Mouse (Mus musculus): ENCODE results near the gene Lrrc47. TPM values are rescaled to one million over a fixed set of nuclear protein-coding genes. Genes with fewer than 3 reads are reported as not detected.

The Lrrc47 gene
- total RNA-seq, 2 experiments from 2014 or later: 48.9 to 49.8 TPM

DNA sequence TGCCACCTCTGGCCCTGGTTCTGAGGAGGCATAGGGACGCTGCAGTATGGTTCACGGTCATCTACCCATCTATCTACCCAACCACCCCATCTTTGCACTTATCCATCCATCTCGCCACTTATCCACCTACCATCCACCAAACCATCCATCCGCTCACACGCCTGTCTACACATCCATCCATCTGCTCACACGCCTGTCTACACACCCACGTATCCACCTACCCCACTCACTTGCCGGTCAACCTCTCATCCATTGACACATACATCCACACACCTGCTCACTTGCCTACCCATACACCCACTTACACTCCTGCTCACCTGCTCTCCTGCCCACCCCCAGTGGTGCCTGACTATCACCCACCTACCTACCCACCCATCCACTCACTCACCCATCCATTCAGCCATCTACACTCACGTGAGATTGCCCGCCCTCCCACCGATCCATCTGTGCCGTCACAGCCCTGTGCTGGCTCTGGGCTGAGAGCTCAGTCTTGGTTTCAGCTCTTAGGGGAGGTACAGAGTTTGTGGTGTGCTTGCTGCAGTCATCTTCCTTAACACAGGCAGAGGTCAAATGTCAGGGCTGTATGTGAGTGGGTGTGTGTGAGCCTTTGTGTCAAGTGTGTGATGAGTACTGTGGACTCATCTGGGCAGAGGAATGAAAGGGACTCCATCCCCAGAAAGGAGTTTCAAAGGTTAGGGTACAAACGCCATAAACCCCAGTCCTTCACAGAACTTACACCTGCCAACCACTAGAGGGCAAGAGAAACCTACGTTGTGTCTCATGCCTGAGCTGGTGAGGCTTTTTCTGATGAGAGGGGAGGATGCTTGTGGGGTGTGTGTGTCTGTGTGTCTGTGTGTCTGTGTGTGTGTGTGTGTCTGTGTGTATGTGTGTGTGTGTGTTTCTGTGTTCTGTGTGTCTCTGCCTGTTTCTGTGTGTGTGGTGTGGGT is 53.6 kb downstream of the Lrrc47 start:
- peak; percentile 41 to 63 for DNase-seq (ENCODE audit: low spot score in 2 of 2)
- intact Hi-C loops (cut with DNase I): loop anchor here (5.0 to 10.0 kb wide), 4 partner anchors 42 to 230 kb away; no protein-coding TSS in a partner anchor

DNA sequence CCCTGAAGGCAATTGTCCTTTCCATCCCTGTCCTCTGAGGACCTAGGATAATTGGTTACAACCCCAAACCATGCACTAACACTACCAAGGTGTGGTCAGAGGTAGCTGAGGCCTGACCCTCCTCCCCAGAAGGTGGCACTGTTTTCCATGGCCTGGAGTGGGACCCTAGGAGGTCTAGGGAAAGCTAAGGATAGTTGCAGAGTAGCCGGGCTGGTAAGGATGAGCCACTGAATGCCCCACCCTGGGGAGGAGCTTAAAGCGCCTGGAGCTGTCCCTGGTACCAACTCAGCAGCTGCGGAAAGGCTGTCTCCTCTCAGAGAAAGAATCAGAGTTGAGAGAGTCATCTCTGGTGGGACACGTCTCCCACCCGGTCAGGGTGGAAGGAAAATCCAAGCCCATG is 59.4 kb downstream of the Lrrc47 start:
- intact Hi-C loops (cut with DNase I): no loop called here
- no peak for DNase-seq (ENCODE audit: low spot score in 2 of 2)

Other genes starting within 250 kb of the Lrrc47 start
- 10 to 100 TPM; 22.1 to 23.2 TPM for gene A430005L14Rik, start 54.5 kb upstream of the Lrrc47 start, total RNA-seq (2021)
- gene Dffb, start 36.6 kb upstream of the Lrrc47 start, total RNA-seq (2021): 10 to 100 TPM; 12.6 to 13.3 TPM
- 10 to 100 TPM; 27.3 to 28.8 TPM for gene Cep104, start 36.5 kb upstream of the Lrrc47 start, total RNA-seq (2021)
- 1 to 10 TPM; 4.5 to 4.9 TPM for gene Smim1, start 14.5 kb downstream of the Lrrc47 start, total RNA-seq (2021)
- gene Ccdc27, start 30.9 kb downstream of the Lrrc47 start, total RNA-seq (2021): under 1 TPM; 0.26 to 0.32 TPM
- under 1 TPM; 0.48 to 0.95 TPM for gene Trp73, start 128.5 kb downstream of the Lrrc47 start, total RNA-seq (2021)
- gene Wrap73, start 130.6 kb downstream of the Lrrc47 start, total RNA-seq (2021): 10 to 100 TPM; 28.1 to 28.7 TPM
- gene Tprgl, start 148.9 kb downstream of the Lrrc47 start, total RNA-seq (2021): 100 to 1,000 TPM; 144 to 149 TPM
- gene Megf6, start 159.0 kb downstream of the Lrrc47 start, total RNA-seq (2021): 10 to 100 TPM in 1 of 2 experiments, 1 to 10 TPM in 1; 8.4 to 11.2 TPM